Mouse (Mus musculus): ENCODE measurements around the gene Gm3727.
"Not testable (repeated sequence)": the region's sequence is repeated elsewhere in the genome, so short reads cannot be mapped to it uniquely, and the experiment has no call there.

Gm3727 gene

DNA sequence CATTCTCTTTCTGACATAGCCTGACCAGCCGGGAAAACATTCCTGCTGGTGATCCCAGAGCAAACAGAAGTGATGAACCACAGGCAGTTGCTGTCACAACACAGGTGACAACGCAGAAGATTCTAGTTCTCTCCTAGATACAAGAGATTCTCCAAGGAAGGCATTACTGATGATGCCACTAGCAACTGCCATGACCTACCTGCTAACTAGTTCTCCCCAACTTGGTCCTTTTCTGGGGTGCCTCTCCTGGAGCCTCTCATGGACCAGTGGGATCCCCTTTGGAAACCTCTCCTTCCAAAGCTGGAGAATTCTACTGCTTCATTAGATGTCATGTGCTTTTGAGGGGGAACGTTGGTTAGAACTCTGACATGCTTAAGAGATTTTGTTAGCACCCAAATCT lies at the start of gene Gm3727:
Gene Gm3727, minus strand, starts transcription at position 101 of the 400 bp plus-strand sequence.
- DNase-seq: not testable (repeated sequence)

DNA sequence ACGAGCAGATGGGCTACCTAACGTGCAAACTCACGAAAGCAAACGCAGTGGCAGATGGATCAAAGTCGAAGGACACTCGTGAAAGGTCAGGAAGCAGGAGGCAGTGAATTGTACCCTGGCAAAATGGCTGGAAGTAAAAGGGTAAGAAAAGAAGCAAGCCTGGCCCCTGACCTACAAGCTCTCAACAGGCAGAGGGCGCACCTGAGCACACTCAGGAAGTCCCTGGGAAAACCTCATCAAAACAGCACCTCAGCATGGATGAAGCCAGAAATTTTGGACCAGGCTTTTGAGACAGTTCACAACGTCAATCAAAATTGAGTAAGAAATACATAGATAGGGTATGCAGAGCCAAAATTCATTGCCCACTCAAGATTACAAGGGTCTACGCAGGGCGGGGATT lies 21.0 kb downstream of the Gm3727 start:
- not testable (repeated sequence) for DNase-seq
